Mouse (Mus musculus): ENCODE measurements around the gene Gm5105.

The Gm5105 gene

DNA sequence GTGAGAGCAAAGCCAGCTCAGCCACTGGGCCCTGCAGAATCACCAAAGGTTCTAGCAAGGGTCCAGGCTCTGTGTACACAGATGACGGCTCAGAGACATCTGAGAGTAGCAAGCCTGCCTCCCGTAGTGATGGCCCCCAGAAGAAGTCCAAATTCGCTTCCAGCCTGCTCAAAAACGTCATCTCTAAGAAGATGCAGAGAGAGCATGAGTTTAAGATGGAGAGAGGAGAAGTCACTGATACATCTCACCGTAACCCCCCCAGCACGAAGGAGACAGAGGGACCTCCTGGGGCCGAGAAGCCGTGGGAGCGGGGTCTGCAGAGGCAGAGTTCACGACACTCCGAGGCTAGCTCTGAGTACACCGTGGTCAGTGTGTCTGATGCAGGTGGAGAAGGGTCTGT is at the start of gene Gm5105:
TSS of gene Gm5105 (minus strand) at position 101 of the 400 bp plus-strand sequence.
- DNase-seq (ENCODE audit: low read depth, low spot score), result no peak

GRCm38 (mm10) chr3:138116871-138117270 is 49.7 kb upstream of the Gm5105 start:
- DNase-seq (ENCODE audit: low read depth, low spot score), result no peak

GRCm38 (mm10) chr3:138114106-138114505 is 46.9 kb upstream of the Gm5105 start:
- DNase-seq (ENCODE audit: low read depth, low spot score), result no peak

- no peak for DNase-seq (ENCODE audit: low read depth, low spot score)
Measured at GRCm38 (mm10) chr3:138110910-138111782, 44.0 kb upstream of the Gm5105 start.

DNA sequence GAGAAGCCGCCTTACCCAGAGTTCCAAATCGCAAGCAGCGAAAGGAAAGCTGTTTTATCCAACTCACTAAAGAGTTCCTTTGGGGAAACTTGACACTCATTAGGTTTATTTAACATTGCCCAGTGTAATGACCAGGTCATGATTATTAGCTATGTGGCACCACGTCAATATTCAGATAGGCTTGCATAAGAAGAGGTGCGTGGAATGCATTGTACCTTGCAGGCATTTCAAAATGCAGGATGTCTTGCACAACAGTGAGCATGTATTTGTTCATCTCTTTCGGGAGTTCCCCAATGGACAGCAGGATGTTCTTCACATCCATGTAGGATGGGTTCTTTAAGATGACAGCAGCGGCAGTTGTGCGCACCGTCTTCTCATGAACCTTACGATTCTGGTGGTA is 39.7 kb upstream of the Gm5105 start:
- no peak for DNase-seq (ENCODE audit: low read depth, low spot score)

- DNase-seq (ENCODE audit: low read depth, low spot score), result no peak
Measured at GRCm38 (mm10) chr3:138105056-138105455, 37.9 kb upstream of the Gm5105 start.

DNA sequence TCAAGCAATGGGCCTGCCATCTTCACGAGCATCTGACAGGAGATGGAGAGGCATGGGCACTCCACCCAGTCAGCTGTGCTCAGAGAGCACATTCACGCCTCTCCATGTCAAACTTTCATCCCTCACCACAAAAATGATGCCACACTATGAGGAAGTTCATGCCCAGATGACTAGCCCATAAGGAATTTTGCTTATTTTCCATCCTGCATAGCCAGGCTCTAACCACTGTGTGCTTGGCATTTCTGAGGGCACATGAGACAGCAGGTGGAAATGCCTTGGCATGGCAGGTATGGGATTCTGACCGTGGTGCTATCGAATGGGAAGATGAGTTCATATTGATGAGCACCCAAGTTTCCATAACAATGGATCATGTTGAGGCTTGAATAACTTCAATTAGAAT is 36.5 kb upstream of the Gm5105 start:
- no peak for DNase-seq (ENCODE audit: low read depth, low spot score)

DNA sequence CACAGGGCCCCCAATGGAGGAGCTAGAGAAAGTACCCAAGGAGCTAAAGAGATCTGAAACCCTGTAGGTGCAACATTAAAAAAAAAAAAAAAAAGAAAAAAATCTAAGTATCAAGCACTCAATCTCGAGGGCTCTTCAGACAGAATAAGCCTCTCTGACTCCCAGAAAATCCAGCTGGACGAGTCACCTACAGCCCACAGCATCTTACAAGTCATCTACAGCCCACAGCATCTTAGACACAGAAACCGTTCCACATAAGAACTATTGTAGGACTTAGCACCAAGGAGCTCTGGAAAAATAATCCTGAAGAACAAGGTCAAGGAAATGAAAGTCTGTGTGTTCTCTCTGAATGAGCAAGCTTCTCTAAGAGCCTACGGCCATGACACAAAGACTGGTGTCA is 34.7 kb upstream of the Gm5105 start:
- no peak for DNase-seq (ENCODE audit: low read depth, low spot score)

- no peak for DNase-seq (ENCODE audit: low read depth, low spot score)
Measured at GRCm38 (mm10) chr3:138097718-138098117, 30.5 kb upstream of the Gm5105 start.

GRCm38 (mm10) chr3:138096263-138097028 is 29.3 kb upstream of the Gm5105 start:
- DNase-seq (ENCODE audit: low read depth, low spot score), result no peak

GRCm38 (mm10) chr3:138095718-138096117 is 28.5 kb upstream of the Gm5105 start:
- DNase-seq (ENCODE audit: low read depth, low spot score), result no peak

GRCm38 (mm10) chr3:138095301-138095700 is 28.1 kb upstream of the Gm5105 start:
- DNase-seq (ENCODE audit: low read depth, low spot score), result no peak

- no peak for DNase-seq (ENCODE audit: low read depth, low spot score)
Measured at GRCm38 (mm10) chr3:138083896-138084295, 16.7 kb upstream of the Gm5105 start.

GRCm38 (mm10) chr3:138083073-138083637 is 16.0 kb upstream of the Gm5105 start:
- no peak for DNase-seq (ENCODE audit: low read depth, low spot score)

DNA sequence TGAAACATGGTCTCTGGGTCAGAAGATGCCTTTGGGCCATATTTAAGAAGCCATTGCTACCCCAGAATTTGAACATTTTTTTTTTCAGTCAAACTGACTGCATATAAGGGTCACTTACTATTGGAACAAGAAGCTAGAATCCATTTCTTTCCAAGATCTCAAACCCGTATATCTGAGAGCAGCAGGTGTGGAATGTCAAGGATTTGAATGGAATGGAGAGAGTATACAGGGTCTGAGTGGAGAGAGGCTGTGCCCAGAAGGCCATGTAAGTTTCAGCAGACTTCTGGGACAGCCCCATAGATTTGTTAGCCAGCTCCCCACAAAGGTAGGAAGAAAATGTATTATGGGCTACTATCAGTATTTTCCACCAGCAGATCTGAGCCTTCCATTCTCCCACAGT is 11.5 kb upstream of the Gm5105 start:
- no peak for DNase-seq (ENCODE audit: low read depth, low spot score)

GRCm38 (mm10) chr3:138077476-138078340 is 10.5 kb upstream of the Gm5105 start:
- DNase-seq (ENCODE audit: low read depth, low spot score), result no peak

DNA sequence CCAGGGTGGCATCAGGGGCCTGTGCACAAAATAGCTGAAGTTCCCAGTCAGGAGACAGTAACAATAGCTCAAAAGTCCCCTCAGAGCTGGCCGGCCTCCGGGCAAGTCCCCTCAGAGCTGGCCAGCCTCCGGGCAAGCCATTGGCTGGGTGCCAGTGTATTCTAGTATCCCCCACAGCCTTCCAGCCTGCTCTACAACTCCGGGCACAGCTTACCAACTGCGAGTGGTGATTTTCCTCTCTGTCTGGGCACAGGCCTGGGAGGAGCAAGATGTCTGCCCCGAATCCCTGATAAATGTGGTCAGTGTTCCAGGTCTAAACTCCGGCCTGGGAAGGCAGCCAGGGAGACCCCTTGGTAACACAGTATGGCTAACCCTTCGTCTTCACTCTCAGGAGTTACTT is 8.0 kb upstream of the Gm5105 start:
- no peak for DNase-seq (ENCODE audit: low read depth, low spot score)

GRCm38 (mm10) chr3:138074214-138074613 is 7.0 kb upstream of the Gm5105 start:
- DNase-seq (ENCODE audit: low read depth, low spot score), result no peak

- no peak for DNase-seq (ENCODE audit: low read depth, low spot score)
Measured at GRCm38 (mm10) chr3:138071476-138072073, 4.4 kb upstream of the Gm5105 start.

GRCm38 (mm10) chr3:138071004-138071403 is 3.8 kb upstream of the Gm5105 start:
- DNase-seq (ENCODE audit: low read depth, low spot score), result no peak

All from mesoderm, embryonic 11.5 days (tissue).